Mouse (Mus musculus) retina, adult 2 months (tissue): ENCODE data around the gene Nmi.

Experiments
- DNase-seq: peaks from one replicate; pipeline ENCODE4 v3.0.0-alpha.2; 2012; ENCODE audit warnings: low read depth, low spot score

The Nmi gene

GRCm38 (mm10) chr2:51945812-51946211 lies 27.5 kb downstream of the Nmi start:
- no peak for DNase-seq

DNA sequence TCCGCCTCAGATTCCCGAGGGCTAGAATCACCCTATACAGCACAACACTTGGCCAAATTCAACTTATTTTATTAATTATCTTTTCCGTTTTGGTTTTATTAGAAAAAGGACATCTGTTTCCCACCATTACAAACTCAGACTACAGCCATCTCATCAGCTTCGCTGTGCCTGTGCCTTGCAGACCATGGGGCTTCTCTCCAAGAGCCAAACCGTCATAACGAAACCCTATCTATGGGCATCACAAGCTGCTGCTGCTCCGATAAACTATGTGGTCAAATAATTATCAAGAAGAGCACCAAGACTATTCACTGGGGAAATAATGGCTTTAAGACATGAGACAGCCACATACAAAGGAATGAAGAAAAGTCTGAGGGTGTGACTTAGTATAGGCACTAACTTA lies 31.5 kb downstream of the Nmi start:
- DNase-seq, result no peak

GRCm38 (mm10) chr2:51938750-51939149 lies 34.5 kb downstream of the Nmi start:
- DNase-seq, result no peak

DNA sequence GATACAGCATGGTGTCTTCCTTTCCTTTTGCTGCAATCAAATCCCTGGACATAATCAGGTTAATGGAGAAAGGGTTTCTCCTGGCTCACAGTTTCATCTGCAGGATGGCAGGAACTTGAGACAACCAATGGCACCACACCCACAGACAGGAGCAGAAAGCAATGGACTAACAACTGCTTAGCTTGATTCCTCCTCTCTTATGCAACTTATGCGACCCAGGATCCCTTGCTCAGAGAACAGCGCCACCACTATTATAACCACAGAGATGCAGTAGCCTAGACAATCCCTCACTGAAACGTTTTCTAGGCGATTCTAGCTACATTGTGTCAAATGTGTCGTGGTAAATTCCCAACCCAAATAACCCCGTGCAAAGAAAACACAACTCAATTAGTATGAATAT lies 36.3 kb downstream of the Nmi start:
- no peak for DNase-seq

GRCm38 (mm10) chr2:51936585-51936984 lies 36.7 kb downstream of the Nmi start:
- DNase-seq, result no peak

GRCm38 (mm10) chr2:51935921-51936320 lies 37.4 kb downstream of the Nmi start:
- DNase-seq, result no peak

GRCm38 (mm10) chr2:51934574-51935334 lies 38.5 kb downstream of the Nmi start, which contains the start of gene Rbm43:
TSS of gene Rbm43 (minus strand) at chr2:51935163.
- no peak for DNase-seq

- DNase-seq, result no peak
Observed at GRCm38 (mm10) chr2:51933341-51934134, 39.8 kb downstream of the Nmi start.

DNA sequence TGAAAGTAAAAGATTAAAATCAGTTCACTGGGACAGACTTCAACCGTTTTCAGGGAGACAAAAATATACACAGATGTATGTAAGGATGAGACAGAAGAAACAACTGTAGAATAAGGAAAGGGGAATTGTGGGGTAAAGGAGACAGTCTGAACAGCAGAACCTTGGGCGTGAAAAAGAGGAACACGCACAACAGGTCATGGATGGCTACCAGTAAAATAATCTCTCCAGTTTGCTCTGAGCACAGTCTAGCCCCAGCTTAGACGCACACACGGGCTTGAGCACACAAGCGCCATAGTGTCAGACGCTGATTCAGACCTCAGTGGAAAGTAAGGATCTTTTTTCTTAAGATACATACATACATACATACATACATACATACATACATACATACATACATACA lies 42.1 kb downstream of the Nmi start:
- no peak for DNase-seq

- peak; percentile 22 for DNase-seq
Observed at GRCm38 (mm10) chr2:51914944-51915680, 58.2 kb downstream of the Nmi start.

GRCm38 (mm10) chr2:51914532-51914931 lies 58.8 kb downstream of the Nmi start:
- no peak for DNase-seq

- no peak for DNase-seq
Observed at GRCm38 (mm10) chr2:51912740-51913139, 60.6 kb downstream of the Nmi start.

DNA sequence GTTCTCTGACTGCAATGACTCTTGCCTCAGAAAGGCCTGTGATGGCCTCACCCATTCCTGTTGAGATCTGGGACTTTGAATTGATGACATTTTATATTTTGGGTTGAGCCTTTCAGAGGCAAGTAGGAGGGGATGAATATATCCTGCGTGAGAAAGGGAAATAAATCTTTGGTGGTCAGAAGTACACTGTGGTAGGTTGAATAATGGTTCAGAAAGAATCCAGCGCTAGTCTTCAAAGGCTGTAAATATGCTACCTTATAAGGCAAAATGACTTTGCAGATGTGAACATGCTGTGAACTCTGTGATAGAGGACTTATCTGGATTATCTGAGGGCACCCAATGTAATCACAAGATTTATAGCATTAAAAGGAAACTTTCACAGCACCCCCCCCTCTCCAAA lies 61.4 kb downstream of the Nmi start:
- no peak for DNase-seq

DNA sequence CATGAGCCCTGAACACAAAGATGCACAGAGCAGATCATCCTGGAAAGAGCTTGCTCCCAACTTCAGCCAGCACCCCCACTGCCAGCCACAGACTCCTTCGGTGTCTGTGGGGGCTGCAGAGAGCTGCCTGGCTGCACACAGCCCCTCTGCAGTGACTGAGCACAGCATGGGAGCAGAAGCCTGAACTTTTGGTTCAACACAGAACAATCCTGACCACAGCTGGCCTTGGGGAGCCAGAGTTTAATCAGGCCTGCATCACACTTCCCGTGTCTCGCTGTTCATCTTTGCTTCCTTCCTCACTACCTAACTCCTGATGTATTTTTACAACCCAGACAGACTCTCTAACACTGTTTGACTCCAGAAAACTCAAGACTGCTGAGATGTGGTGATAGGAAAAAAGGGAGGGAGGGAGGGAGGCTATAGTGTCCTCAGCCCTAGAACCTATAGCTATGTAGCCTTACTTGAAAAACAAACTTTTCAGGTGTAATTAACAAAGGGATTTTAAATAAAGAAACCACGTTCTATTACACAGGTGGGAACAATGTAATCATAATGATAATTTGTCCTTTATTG lies 65.7 kb downstream of the Nmi start:
- DNase-seq, result no peak

DNA sequence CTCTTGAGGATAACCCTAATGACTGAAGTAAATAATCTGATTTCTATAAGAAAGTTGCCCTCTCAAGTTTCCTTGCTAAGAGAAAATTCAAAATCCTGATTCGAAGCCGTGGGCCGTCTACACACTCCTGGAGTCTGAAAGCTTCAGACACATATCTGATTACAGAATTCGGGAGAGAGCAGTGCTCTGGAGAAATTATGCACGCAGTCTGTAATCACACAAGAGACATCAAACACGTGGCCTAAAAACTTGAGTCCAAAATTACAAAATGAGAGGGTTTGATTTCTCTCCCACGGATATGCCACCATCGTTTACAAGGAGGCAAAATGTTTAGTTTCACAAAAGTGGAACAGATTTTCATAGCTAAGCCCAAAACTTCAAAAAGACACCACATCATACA lies 67.7 kb downstream of the Nmi start:
- no peak for DNase-seq
